Mouse (Mus musculus) gastrocnemius, postnatal 4 days (tissue): Measurements from ENCODE around the gene Clip4. TPM values are rescaled to one million over a fixed set of nuclear protein-coding genes. Genes with fewer than 3 reads are reported as not detected.
"Not testable (repeated sequence)": the region's sequence is repeated elsewhere in the genome, so short reads cannot be mapped to it uniquely, and the experiment has no call there.

Experiments
- DNase-seq, 2 experiments: peaks; one replicate each; pipeline ENCODE4 v3.0.0; 2021 to 2022; ENCODE audit warnings: low spot score in 2 of 2, mixed read lengths in 2 of 2
- long read RNA-seq, 2 experiments: library from polyadenylated mRNA; stranded (forward); transcript quantifications; one replicate each; pipeline ENCODE4 v2.0.0; 2021
- total RNA-seq, 2 experiments: library from RNA; stranded (reverse); gene quantifications; 2 replicates each; pipeline ENCODE4 v1.2.3; 2021

The Clip4 gene
- 10 to 100 TPM; 27.6 to 33.8 TPM for total RNA-seq
- long read RNA-seq, experiment 1, partial matches to known transcripts, result 13 of 25 reads
- long read RNA-seq, experiment 1, other reads (novel, unspliced or antisense), result 11 of 25 reads
- long read RNA-seq, experiment 2, partial matches to known transcripts, result 8 of 29 reads
- long read RNA-seq, experiment 2, other reads (novel, unspliced or antisense), result 20 of 29 reads

DNA sequence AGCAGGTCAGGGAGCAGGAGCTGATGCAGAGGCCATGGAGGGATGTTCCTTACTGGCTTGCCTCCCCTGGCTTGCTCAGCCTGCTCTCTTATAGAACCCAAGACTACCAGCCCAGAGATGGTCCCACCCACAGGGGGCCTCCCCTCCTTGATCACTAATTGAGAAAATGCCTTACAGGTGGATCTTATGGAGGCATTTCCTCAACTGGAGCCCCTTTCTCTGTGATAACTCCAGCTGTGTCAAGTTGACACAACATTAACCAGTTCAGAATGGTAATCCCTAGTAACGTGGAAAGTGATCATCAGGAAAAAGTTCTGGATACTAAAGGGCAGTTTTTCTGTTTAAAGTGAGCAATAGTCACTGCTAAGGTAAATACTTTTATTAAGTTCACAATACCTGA lies at the start of gene Clip4:
Gene Clip4, plus strand, starts transcription at position 301 of the 400 bp plus-strand sequence.
- not testable (repeated sequence) for DNase-seq

GRCm38 (mm10) chr17:71720434-71720833 lies 47.8 kb upstream of the Clip4 start:
- DNase-seq, result no peak

- no peak for DNase-seq
Measured at GRCm38 (mm10) chr17:71721019-71721418, 47.3 kb upstream of the Clip4 start.

- peak in 1 of 2 experiments; percentile 36 for DNase-seq
Measured at GRCm38 (mm10) chr17:71730655-71731054, 37.6 kb upstream of the Clip4 start.

DNA sequence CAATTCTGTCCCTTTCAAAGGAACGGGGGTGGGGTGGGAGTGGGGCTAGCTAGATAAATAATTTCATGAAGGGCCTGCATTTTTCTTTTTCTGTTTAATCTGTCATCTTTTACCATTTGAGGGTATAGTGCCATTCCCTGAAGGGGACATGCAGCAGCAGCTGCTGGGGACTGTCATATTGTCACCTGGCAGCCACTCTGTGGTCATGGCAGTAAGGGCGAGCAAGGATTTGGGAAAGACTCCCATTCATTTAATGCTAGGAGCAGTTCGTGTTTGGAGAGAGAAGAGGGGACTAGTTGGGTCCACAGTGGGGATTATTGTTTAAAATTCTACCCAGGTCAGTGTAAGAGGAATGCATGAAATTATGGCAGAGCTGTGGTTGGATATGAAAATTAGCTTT lies 31.8 kb upstream of the Clip4 start:
- no peak for DNase-seq

- DNase-seq, result no peak
Measured at GRCm38 (mm10) chr17:71742156-71742555, 26.1 kb upstream of the Clip4 start.

- DNase-seq, result no peak
Measured at GRCm38 (mm10) chr17:71742935-71743334, 25.3 kb upstream of the Clip4 start.

DNA sequence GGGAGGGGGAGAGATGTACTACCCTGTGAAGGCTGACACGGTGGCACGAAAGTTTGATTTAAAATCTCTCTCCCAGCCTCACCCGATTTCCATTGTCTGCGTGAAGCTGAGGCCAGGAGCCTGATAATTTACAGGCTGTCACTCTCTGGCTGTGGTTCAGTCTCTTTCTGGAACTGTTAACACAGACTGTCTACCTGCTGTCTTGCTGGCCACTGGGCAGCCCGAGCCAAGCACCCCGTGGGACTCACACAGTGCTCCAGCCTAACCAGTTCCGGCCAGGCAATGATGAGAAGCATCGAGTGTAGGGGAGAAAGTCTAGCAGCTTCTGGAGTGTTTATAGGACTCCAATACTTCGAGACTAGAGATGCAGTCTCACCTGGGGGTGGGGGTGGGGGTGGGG lies 22.2 kb upstream of the Clip4 start:
- no peak for DNase-seq

- no peak for DNase-seq
Measured at GRCm38 (mm10) chr17:71747561-71747960, 20.7 kb upstream of the Clip4 start.

- no peak for DNase-seq
Measured at GRCm38 (mm10) chr17:71749616-71750168, 18.6 kb upstream of the Clip4 start.

- DNase-seq, result no peak
Measured at GRCm38 (mm10) chr17:71752831-71753230, 15.4 kb upstream of the Clip4 start, which contains the start of gene Pcare. Gene Pcare (minus strand): TSS chr17:71752894.

DNA sequence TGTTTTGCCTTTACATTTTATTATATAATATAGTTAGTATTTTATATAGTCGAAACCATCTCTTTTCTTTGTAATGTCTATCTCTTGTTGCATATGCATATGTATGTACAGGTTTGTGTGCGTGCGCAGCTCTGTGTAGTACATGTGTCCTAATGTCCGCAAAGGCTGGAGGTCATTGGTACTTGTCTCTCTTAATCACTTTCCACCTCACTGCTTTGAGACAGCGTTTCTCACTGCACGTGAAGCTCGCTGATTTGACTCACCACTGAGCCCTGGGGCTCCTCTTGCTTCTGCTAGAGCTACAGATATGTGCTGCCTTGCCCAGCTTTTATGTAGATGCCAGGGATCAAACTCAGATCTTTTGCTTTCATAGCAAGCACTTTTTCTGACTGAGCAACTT lies 7.7 kb upstream of the Clip4 start:
- DNase-seq, result no peak

DNA sequence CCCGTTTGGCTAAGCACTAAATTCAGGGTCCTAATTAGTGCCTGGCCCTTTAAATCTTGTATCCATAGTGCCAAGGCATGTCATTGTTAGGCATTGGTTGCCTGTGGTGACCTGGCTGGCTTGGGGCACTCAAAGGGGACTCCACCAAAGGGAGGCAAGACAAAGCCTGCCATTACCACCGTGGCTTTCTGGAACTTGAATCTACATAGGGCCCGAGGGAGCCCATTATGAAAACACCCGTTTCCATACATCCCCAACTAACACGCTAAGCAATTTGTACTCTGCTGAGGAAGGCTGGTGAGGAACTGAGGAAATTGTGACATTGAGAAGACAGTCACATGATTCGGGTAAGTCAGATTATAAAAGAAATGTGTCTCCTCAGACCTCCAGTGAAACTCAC lies 1.3 kb downstream of the Clip4 start:
- DNase-seq, result no peak

DNA sequence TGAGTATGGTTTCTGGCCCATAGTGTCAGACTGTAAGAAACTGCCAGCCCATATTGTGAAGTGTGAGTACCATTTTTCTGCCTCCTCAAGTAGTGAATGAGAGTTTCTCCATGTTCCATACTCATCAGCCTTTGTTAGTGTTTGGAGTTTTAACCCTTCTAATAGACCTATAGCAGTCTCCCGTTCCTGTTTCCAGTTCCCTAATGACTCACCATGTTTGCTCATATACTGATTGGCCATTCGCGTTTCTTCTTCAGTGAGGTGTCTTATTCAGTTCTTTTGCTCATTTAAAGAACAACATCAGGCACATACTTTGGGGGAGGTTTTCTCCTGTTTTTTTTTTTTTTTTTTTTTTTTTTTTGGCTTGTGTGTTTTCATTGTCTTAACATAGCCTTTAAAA lies 2.4 kb downstream of the Clip4 start:
- no peak for DNase-seq

DNA sequence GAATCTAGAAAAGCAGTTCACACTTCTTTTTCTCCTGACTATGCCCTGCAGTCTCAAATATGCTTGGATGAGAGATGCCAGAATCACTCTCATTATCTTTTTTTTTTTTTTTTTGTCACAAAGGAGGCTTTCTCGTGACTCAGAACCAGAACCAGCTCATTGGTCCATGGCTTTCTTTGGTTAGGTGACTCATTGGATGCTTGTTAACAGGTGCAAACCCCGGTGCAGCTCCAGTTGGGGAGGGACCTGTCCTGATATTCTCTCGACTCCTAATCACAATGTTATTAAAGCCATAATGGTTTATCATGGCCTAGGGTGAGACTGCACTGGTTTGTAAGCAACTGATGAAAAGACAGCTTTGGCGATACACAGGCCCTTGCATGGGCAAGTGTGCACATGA lies 5.9 kb downstream of the Clip4 start:
- no peak for DNase-seq

DNA sequence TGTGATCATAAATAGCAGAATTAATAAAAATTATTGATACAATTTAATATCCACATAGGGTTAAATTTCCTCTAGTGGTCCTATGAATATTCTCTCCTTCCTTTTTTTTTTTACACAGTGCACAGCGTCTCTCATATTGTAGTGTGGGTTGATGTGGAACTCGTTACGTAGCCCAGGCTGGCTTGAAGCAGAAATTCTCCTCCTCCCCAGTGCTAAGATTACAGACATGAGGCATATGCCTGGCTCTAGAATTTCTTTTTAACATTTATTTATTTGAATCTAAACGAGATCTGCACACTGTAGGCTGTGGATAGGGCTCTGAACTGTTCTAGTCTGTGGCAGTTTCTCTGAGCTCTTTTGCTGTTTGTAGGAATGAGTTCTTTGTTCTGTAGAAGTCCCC lies 7.0 kb downstream of the Clip4 start:
- no peak for DNase-seq

GRCm38 (mm10) chr17:71778696-71779095 lies 10.4 kb downstream of the Clip4 start:
- DNase-seq, result no peak

DNA sequence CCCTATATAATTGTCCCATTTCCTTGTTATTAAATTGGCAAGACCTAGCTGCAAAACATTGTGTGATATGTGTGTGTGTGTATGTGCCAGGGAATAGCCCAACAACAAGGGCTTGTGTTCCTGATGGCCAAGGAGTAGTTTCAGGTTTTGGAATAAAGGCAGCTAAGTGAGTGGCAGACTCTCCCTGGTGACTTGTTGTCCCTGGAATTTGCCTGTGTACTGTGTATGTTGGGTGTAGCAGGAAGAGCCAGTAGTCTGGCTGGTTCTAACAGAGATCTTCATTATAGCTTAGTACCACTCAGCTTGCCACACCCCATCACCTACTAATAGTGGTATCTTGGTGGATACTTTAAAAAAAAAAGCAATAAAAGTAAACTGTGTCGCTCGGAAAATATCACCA lies 12.2 kb downstream of the Clip4 start:
- no peak for DNase-seq

DNA sequence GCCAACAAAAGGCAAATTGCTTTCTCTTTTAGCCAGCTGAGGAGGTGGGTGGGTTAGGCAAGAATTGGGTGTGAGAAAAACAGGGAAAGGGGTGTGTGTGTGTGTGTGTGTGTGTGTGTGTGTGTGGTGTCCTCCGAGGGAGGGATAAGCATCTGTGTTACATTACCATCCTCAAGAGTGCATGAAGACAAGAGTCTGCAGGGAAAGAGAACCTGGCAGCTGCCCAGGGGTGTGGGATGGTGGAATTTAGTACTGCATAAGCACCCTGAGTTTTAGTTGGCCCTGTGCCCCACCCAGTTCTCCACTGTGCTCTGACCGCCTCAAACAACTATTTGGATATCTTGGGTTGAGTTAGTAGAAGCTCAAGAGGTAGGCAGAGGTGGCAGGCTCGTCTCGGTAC lies 12.7 kb downstream of the Clip4 start:
- DNase-seq, result peak in 1 of 2 experiments; percentile 13

GRCm38 (mm10) chr17:71782242-71782698 lies 14.0 kb downstream of the Clip4 start:
- DNase-seq, result peak in 1 of 2 experiments; percentile 12

- peak; percentile 24 to 27 for DNase-seq
Measured at GRCm38 (mm10) chr17:71782699-71783365, 14.6 kb downstream of the Clip4 start.

DNA sequence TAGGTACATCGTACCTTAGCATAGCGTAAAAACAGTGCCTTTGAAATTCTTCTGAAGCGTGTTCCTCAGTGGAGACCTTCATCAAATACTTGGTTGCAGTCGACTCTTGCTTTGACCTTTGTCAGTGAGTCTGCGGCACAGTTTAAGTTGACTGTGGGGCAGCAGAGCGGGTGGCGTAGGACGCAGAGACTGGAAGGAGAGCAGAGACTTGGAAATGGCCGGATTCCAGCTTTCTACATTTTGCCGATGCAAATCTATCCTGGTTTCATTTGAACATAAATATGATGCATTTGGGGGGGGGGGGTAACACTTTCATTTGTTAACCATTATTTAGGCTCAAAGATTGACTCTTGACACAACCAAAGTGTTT lies 15.1 kb downstream of the Clip4 start:
- no peak for DNase-seq

- no peak for DNase-seq
Measured at GRCm38 (mm10) chr17:71786456-71786855, 18.2 kb downstream of the Clip4 start.
